Mouse (Mus musculus): ENCODE measurements at regions not wholly inside any gene's neighbourhood (a gene's known extent, or its start where the extent isn't known, plus 50 kb on each side); places are given as distances from the start of the nearest gene placed in this dataset.
"Not testable (repeated sequence)": the region's sequence is repeated elsewhere in the genome, so short reads cannot be mapped to it uniquely, and the experiment has no call there.

DNA sequence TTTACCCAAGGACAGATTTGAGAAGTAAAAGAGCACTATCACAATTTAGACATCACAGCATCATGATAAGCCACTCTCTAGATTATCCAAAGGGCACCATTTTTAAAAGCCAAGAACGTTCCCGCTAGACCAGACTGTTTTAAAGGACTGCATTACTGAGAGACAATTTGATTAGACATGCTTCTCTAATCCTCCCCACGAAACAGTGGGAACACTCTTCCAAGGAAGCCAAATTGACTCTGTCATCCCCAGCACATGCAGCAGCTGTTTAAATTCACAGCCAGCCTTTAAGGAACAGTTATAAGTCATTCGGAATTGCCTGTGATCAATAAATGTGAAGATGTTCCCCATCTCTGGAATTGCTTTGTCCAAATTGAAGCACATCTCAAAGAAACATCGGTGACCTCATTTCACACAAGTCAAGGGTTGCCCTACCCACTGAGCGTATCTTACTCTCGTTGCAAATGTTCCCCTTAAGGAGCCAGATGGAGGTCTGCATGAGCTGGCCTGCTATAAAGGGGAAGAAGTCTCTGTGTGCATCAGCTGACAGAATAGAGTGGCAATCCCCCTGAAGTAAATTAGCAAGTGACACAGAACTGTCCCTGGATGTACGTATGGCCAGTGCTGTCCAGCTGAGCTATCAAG is 393.2 kb downstream of the Pid1 start:
- no peak for DNase-seq (ENCODE audit: extremely low spot score, low read depth, low spot score)

DNA sequence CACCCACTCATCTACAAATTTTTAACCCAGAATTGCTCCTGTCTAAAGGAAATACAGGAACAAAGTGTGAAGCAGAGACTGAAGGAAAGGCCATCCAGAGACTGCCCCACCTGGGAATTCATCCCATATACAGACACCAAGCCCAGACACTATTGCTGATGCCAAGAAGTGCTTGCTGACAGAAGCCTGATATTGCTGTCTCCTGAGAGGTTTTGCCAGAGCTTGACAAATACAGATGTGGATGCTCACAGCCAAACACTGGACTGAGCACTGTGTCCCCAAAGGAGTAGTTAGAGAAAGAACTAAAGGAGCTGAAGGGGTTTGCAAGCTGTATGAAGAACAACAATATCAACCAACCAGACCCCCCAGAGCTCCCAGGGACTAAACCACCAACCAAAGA is 399.3 kb downstream of the Pid1 start:
- DNase-seq (ENCODE audit: extremely low spot score, low read depth, low spot score): not testable (repeated sequence)

DNA sequence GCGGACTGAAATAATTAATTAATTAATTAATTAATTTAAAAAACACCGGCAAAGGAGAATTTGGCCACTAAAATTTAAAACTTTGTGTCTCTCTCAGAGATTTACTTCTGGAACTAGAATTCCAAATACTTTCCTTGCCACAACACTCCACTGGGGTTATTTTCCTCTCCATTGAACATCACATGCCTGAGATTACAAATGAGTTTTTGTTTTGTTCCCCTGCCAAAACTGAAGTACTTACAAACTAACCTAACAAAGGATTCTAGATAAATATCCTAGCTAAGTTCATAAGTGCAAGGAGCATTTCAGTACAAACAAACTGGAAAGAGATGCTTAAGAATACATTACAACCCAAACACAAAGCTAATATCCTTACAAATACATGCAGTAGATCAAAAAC is 402.2 kb downstream of the Pid1 start:
- no peak for DNase-seq (ENCODE audit: extremely low spot score, low read depth, low spot score)

DNA sequence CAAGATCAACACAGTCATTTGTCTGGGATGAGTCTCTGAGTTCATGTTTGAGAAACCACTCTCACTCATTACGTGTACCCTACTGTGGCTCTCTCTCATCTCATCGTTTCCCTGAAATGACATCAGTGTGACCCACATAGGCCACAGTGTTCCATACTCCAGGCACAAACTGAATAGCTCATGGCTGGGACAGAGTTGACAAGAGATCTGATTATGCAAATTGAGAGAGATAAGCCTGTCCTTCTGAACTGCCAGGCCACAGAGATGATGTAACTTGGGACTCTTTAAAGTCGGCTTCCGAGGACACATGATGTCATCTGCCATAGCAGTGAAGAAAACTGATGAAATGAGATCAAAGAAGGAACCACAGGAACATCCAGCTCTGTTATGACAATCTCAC is 404.2 kb downstream of the Pid1 start:
- no peak for DNase-seq (ENCODE audit: extremely low spot score, low read depth, low spot score)

DNA sequence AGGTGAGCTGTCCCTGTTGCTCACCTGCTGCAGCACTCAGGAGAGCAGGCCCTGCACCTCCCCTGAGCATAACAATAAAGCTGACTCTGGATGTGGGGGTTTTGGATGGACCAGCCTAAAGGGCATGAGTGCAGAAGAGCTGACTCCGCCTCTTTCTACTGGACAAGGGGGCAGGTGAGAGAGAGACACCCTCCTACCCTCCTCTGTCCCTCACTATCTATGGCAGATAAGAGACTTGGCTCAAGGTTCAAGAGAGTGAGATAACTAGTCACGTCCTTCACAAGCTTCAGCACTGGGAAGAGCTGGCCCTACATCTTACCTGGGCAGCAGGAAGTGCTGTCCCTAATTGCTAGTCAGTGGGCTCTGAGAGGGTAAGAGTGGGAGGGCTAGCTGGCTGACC is 441.1 kb downstream of the Pid1 start:
- DNase-seq (ENCODE audit: extremely low spot score, low read depth, low spot score): no peak

DNA sequence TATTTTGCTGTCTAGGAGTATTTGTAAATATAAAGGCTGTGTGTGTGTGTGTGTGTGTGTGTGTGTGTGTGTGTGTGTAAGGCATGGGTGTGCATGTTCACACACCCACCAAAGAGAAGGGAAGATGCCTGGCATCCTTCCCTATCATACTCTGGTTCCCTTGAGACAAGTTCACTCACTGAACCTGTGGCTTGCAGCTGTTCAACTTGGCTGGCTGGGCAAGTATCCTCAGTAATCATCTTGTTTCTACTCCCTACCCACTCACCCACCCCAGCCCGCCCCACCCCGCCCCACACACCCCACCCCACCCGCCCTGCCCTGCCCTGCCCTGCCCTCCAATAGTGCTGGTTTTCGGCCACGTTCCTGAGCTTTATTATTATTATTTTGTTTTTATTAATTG is 448.5 kb downstream of the Pid1 start:
- DNase-seq (ENCODE audit: extremely low spot score, low read depth, low spot score): no peak

DNA sequence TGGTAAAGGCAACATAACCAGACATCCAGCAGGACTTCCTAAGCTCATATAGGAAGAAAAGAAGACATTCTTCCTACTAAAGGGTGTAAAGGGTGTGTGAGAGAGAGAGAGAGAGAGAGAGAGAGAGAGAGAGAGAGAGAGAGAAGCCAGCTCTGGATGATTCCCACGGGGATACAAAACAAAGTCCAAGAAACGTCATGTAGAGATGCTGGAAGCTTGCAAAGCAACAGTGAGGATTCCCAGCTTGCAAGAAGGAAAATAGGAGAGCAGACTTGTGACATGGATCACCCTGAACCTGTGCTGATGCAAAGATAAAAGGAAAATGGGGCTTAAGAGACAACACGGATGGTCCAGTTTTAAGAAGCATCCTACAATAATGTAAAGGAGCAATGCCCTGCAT is 456.6 kb downstream of the Pid1 start:
- no peak for DNase-seq (ENCODE audit: extremely low spot score, low read depth, low spot score)

DNA sequence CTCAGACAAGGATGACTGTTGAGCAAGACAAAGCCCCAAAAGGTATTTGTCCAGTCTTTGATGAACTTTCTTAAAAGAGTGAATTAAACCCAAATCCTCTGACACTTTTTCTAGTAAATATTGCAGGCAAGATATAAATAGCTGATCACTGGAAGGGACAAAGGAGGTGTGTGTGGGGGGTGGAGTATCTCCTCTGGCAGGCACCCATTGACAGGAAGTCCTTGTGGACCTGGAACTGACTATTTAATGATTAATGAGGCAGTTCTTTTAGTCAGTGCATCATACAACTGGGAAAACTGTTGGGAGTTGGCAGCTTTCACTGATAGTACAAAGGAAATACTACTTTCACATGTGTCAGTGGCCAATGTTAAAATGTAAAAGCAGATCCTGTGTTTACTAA is 457.1 kb downstream of the Pid1 start:
- no peak for DNase-seq (ENCODE audit: extremely low spot score, low read depth, low spot score)

DNA sequence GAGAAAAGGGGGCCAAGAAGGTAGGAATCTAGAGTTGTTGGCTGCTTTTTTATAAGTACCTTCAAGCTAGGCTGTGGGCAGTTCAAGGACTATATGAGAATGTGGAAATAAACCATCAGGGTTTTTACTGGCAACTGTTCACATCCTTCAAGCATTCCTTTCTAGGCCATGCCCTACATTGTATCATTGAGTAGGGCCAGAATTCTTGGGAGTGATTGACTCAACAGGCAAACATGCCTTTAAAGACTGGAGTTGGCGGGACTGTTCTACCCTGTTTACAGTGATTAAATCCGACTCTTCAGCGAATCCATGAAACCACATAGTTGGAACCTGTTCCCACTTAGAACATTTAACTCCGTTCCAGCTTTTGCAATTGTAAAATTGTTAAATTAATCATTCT is 463.8 kb downstream of the Pid1 start:
- DNase-seq (ENCODE audit: extremely low spot score, low read depth, low spot score): no peak

DNA sequence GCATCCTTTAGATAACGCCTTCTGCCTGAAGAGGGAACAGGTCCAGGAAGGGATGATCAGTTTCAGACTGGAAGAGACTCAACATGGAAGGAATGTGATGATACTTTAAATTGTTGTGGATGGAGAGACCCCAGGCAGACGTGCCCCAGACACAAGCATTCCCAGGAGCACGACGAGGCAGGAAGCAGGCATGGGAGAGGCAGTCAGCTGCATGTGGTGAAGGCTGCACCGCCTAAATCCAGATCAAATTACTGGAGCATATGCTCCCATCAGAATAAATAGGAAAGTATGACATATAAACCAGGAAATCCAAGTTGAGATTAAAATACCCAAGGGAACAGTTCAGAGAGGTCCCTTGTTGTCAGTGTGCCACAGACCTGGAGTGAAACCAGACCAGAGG is 467.3 kb downstream of the Pid1 start:
- no peak for DNase-seq (ENCODE audit: extremely low spot score, low read depth, low spot score)

DNA sequence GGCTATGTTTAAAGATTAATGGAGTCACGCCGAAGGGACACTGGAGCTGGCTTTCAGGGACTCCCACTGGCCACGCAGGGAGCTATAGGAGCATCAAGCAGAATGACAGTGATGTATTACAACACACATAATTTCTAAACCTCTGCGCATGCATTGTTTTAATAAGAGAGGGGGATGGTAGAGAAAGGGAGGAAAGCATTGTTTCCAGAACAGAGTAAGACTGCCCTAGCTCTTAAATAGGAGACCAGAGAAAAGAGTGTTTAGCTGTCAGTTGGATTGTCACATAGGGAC is 471.1 kb upstream of the Sphkap start:
- DNase-seq (ENCODE audit: extremely low spot score, low read depth, low spot score): no peak

DNA sequence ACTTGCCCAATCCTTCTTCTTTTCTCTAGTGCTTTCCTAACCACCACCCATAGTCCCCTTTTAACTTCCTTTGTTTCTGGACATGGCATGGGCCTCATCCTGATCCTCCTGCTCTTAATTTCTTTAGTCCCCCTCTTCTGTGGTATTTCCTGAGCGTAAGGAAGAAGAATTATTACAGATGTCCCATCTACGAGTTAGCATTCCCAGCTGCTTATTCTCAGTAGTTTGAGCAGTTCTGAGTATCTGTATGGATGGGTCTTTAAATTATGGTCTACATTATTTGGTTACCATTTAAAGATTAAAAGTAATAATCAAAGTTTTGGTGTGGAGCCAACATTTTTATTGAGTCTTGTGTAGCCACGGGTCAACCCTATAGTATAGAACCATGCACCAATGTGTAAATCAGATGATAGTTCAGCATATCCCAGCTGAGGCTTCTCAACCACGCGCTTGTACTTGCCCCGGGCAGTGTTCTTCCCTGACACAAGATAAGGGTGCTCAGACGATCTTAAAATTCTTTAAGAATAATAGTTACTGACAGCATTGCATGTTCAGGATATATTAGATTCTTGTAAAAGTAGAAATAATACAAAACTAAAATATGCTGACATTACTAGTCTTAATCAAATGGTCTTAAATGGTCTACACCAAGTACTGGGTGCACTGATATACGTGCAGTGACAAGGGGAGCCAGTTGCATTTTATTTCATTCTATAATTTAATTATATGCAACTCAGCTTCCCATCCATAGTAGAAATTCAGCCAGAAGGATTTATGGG is 470.5 kb upstream of the Sphkap start:
- no peak for DNase-seq (ENCODE audit: extremely low spot score, low read depth, low spot score)

DNA sequence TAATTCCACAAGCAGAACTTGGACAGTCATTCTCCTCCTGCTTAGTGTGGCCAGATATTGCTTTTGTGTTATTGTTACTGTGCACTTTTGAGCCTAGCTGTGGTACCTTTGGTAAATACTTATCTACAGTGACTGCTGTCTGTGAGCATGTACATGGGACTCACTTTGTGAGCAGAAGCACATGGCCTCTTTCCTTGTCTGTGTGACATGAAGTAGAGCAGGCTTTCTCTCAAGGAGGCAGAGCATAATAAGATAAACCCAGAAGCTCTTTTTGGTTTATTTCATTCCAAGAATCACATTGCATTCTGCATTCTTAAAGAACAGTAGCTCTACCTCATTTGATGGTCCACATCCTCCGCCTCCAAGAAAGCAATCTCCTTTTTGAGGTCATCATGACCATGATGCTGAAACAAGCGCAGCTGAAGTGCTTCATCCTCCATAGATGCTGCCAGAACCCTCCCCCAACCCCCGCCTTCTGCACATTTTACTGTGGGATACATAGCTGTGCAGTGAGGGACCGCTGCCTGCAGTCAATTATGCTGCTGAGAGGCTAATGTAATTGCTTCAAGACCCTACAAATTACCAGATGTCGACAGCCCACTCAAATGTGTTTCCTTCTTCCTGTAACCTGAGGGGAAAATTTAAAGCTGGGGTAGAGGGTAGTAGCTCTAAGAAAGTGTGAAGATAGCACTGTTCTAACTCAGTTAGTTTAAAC is 463.0 kb upstream of the Sphkap start:
- peak; percentile 81 for DNase-seq (ENCODE audit: extremely low spot score, low read depth, low spot score)

DNA sequence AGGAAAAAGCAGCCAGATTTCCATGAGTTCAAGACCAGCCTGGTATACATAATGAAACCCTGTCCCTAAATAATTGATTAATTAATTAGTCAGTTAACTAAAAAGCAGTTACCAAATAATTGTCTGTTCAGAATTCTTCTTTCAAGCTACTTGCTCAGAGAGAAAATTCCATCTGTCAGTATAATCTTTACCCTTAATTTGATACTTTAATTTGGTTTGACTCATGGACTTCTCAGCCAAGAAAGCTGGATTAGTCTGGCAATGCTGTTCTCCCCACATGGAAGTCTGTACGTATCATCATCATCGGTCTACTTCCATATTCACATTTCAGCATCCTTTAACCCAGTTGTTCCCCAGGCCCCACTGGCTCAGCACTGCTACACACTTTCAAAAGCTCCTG is 461.0 kb upstream of the Sphkap start:
- no peak for DNase-seq (ENCODE audit: extremely low spot score, low read depth, low spot score)

DNA sequence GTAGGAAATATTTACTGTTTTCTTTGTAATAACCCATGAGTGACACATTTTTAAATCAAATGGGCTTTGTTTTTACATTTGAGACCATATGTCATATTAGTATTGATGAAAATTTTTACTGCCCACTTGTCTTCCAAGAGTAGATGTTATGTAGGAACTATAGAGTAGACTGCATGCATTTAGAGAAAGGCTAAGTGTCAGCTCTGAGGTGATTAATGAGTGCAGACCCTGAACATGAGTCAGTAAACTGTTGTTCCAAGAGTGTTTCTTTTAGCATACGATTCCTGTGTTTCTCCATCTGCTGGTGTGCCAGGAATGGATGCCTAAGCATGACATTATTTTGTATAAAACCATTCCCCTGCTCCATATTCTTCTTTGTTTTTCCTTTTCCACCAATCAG is 454.5 kb upstream of the Sphkap start:
- no peak for DNase-seq (ENCODE audit: extremely low spot score, low read depth, low spot score)

DNA sequence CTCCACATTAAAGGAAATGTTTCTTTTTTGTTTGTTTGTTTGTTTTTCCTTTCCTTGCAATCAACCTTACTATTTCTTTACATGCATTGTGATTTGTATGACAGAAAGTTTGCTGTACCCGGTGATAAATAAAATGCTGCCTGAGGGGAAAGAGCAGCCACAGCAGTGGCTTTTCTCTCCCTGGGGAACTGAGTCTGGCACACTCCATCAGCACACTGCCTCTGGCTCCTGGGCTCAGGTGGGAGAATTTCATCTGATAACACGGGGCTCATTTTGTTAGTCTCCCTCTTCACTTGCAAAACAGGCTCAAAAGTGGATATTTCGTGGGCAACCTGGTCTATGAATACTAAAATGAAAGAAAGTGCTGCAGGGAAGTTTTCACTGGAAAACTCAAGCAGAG is 454.1 kb upstream of the Sphkap start:
- DNase-seq (ENCODE audit: extremely low spot score, low read depth, low spot score): no peak

DNA sequence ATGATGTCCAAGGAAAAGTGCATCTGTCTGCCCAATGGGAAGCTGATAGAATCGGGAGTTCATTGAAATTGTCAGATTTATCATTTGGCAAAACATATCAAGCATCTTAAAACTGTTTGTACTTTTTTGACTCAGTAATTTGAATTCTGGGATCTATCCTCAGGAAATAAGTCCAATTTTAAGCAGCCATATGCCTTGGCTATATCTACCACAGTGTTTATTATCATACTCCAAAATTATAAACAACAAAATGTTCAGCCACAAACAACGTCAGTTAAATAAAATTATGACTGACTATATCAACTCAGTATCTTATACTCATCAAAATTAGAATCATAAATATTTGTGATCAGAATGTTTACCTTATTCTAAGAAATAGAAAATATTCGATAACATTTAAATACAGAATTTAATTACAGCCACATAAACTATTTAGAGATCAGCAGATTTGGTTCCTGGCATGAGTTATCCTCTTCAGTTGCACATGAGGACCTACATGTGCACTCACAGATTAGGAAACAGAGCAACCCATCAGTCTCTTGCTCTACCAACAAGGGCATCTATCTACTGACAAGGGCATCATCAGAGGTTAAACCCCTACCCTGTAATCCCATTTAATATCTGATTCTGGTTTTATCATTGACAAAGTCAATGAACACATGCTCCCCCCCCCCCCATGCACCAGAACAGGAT is 451.9 kb upstream of the Sphkap start:
- no peak for DNase-seq (ENCODE audit: extremely low spot score, low read depth, low spot score)

DNA sequence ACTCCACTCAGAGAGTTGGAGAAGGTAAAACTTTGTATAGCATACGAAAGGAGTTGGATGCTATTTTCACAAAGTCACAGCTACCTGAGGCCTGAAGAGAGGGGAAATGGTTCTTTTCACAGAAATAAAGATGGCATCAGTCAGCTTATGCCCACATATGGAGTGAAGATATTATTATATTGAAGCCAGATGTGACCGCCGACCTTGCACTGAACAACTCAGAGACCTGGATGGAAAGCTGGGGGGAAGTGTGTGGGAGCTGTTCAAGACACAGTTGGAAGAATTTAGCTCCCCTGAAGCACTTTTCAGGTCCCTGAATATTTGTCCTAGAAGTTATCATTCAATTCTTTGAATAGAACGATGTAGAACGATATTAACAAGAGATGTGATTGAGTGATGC is 446.0 kb upstream of the Sphkap start:
- DNase-seq (ENCODE audit: extremely low spot score, low read depth, low spot score): no peak

DNA sequence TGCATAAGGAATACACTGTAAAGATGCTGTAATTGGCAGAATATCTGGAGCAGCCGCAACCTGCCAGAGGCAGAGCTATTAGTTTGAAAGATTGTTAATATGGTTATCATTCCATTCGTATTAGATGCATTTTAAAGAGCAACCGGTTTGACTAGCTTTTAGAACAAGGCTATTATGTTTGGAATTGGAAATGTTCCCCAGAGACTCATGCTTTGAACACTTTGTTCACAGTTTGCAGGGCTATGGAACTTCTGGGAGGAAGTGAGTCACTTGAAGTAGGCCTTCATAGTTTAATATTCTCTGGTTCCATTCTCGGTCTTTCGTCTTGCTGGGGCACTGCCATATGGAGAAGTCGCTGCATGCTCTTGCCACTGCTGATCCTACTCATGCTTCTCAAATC is 443.1 kb upstream of the Sphkap start:
- no peak for DNase-seq (ENCODE audit: extremely low spot score, low read depth, low spot score)

DNA sequence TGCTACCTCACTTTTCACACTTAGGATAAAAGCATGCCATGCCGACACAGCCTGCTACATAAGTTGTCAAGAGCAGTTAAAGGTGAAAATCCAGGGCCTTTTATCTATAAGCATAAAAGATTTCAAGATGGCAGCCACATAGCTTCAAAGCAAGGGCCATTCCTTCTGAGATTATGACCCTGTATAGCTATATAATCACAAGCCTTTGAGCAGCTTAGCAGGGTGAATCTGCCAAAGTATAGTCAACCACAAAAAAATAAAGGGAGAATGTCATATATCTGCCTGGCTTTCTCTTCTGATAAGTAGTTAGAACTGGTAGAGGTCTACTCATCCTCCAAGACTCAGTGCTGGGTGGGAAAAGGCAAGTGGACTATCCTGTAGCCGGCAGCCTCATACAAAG is 440.4 kb upstream of the Sphkap start:
- no peak for DNase-seq (ENCODE audit: extremely low spot score, low read depth, low spot score)

DNA sequence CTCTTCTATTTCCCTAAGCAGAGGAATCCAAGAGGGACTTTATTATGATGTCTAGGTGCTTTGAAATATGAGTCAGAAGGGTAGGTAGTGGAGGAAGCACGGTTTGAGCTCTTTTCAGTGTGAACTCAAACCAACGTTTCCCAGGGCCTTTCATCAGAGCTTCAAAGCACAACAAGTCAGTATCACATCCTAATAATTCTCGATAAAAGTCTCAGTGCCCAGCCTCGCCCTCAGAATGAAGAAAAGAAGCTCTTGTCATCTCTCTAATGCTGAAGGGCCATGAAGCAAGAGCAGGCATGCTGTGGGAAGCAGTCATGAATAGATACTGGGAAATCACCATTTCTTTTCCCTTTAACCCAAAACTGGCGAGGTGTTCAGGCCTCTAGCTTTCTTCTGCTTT is 440.0 kb upstream of the Sphkap start:
- no peak for DNase-seq (ENCODE audit: extremely low spot score, low read depth, low spot score)

DNA sequence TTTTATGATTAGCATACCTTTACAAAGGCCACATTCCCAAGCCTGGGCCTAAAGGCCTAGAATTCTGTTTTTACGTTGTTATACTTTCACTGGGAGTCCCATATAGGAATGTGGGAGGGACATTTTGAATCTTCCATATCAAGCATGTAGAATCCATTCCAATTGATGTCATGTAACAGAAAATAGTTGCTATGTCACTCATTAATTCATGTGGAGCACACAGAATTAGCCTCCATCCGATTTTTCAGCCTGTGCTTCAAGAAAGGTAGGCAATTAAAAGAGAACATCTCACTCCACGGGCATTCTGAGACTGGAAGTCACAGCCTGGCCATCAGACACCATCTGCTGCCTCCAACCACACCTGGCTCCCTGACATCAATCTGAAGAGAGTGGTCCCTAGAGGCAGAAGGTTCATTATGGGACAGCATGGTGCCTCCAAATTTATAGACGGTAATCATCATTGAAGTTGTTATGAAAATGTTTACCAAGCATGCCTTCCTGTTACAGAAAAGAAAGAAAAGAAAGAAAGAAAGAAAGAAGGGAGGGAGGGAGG is 436.9 kb upstream of the Sphkap start:
- DNase-seq (ENCODE audit: extremely low spot score, low read depth, low spot score): no peak

Measured in hindlimb bud, embryonic 11.5 days (tissue).